Mouse (Mus musculus): ENCODE results near the gene Tcp11l2. TPM values are rescaled to one million over a fixed set of nuclear protein-coding genes. Genes with fewer than 3 reads are reported as not detected.
A peak's percentile ranks its signal among the peaks of the same experiment; 100 is the strongest.

The Tcp11l2 gene
- total and polyA plus RNA-seq, 3 experiments = 0.81 to 4.3 TPM; not detected in 1

DNA sequence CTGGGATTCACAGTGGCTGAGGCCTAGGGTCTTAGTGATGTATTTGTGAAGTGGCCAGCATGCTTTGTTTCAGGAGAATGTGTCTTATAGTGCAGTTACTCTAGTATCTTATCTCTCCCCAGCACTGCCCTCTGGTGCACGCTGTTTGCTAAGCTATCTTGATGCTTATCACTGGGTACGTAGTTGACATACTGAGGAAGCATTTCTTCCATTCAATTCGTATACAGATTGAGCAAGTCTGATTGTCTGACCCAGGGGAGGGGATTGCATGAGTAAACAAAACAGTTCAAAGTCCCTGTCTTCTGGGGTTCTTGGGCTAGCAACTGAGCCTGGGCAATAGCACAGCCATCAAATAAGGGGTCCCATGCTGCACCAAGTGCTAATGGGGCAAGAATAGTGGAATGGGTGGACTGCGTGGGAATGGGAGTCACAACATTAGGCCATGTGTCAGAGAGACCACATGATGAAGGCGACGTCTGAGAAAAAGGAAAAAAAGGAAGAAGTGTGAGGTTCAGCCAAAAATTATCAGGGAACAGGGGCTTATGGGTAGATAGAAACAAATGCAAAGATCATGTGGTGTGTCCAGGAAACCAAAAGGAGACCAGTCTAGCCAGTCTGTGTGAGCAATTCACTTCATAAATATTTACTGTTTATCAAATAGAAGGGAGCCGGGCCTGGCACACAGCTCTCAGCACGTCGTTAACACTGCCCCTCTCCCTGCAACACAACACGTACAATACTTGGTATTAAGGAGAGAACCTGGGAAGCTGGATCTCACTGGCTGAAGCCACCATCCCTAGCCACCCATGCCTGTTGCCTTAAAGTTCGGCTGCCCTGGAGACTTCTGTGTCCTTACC lies 33.4 kb upstream of the Tcp11l2 start (continued):
- TF ChIP-seq HCFC1 (IDR thresholded peaks at IDR 0.05; ENCODE audit: low read depth, low read length) = no peak; the same call in 1 of the 2 replicates
- no peak for TF ChIP-seq ZC3H11A (IDR thresholded peaks at IDR 0.05; ENCODE audit: low read depth, low read length)
- TF ChIP-seq MAX (IDR thresholded peaks at IDR 0.05; ENCODE audit: low read length) = peak; percentile 93
- TF ChIP-seq USF2 (IDR thresholded peaks at IDR 0.05; ENCODE audit: borderline replicate concordance in 1 of 2, insufficient read depth in 1 of 2, low read depth in 1 of 2, low read length in 2 of 2) = 0 out of 4 replicates have a peak, but pooled peaks of 1 of the 2 experiments have one; percentile 44
- peak; percentile 82 for TF ChIP-seq RCOR1 (IDR thresholded peaks at IDR 0.05; ENCODE audit: low read depth, low read length)
- peak; percentile 96 for TF ChIP-seq GATA1 (IDR thresholded peaks at IDR 0.05; ENCODE audit: low read depth, low read length)
- no peak for TF ChIP-seq POLR2AphosphoS5 (IDR thresholded peaks at IDR 0.05; ENCODE audit: borderline replicate concordance, low read depth, low read length)
- TF ChIP-seq ETS1 (IDR thresholded peaks at IDR 0.05; ENCODE audit: low read depth, low read length) = peak; percentile 62
- TF ChIP-seq MYC (IDR thresholded peaks at IDR 0.05; ENCODE audit: low read depth, low read length) = peak; percentile 61; the same call in 1 of the 2 replicates
- no peak for TF ChIP-seq CHD1 (IDR thresholded peaks at IDR 0.05; ENCODE audit: low read depth, low read length)
- TF ChIP-seq TCF12 (IDR thresholded peaks at IDR 0.05; ENCODE audit: low read depth, low read length) = peak; percentile 93
- TF ChIP-seq USF1 (IDR thresholded peaks at IDR 0.05; ENCODE audit: low read depth, low read length) = peak; percentile 84
- peak; percentile 43; the same call in 1 of the 2 replicates for TF ChIP-seq SIN3A (IDR thresholded peaks at IDR 0.05; ENCODE audit: low read length)

DNA sequence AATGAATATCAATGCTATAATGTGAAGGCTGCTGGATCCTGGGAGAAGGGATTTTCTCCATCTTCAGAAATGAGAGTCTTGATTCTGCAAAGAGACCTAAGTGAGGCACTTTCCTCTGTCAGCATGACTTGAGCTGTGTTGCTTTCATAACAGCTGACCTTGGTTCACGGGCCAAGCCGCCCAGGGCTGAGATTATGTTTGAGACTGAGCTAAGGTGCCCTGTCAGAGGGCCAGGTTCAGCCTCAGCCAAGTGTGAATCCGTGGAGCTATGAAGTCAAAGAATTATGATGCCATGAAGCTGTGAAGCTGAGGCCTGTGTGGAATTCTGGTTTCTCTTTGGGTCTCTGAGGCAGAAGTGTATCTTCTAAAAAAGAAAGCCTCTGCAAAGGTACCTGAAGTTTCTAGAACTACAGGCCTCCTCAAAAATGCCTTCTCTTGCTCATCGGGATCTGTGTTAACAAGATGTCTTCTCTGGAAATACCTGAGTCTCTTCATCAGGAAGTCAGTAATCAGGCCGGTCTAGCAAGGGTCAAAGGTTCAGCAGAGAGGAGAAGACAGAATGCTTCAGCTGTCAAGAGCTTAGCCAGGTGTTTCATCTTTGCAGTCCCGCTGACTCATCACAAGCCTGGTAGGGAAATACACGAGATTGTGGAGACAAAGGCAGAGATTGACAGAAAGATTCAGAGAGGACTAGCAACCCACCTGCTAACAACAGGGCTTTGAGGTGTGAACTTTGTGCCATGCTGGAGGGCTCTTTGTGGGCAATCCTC lies 31.4 kb upstream of the Tcp11l2 start:
- TF ChIP-seq GATA1 (IDR thresholded peaks at IDR 0.05; ENCODE audit: low read depth, low read length) (no peak), EP300 (IDR thresholded peaks at IDR 0.05; ENCODE audit: low read depth in 1 of 2, low read length in 2 of 2) (no peak), CHD1 (IDR thresholded peaks at IDR 0.05; ENCODE audit: low read depth, low read length) (no peak), ZNF384 (IDR thresholded peaks at IDR 0.05; ENCODE audit: low read depth, low read length) (no peak), ZMIZ1 (IDR thresholded peaks at IDR 0.05; ENCODE audit: low read depth, low read length) (no peak), E2F4 (IDR thresholded peaks at IDR 0.05; ENCODE audit: borderline replicate concordance, low read depth, low read length) (no peak), CHD2 (IDR thresholded peaks at IDR 0.05; ENCODE audit: low read length) (no peak), ZKSCAN1 (IDR thresholded peaks at IDR 0.05; ENCODE audit: low read depth, low read length) (no peak), POLR2AphosphoS2 (IDR thresholded peaks at IDR 0.05; ENCODE audit: low read length) (no peak)
- no peak overlapping the region for H3K9ac ChIP-seq (ENCODE audit: control insufficient read depth, low read depth, low read length, poor library complexity, severe bottlenecking)
- DNase-seq (ENCODE audit: low read depth, low spot score) = no peak
- H3K9me3 ChIP-seq (replicated peaks; ENCODE audit: insufficient read depth, low read length) = no peaks in the 10 kb centered on the region
- H3K79me2 ChIP-seq (ENCODE audit: control insufficient read depth, insufficient read depth, low read length, poor library complexity) = no peaks in the 10 kb centered on the region
- no peak overlapping the region for H3K4me3 ChIP-seq (ENCODE audit: control insufficient read depth in 1 of 2, insufficient read depth in 1 of 2, low read depth in 2 of 2, low read length in 2 of 2)
- H3K27ac ChIP-seq (ENCODE audit: control insufficient read depth, low read depth, low read length) = no peak overlapping the region
- H3K4me1 ChIP-seq (ENCODE audit: control insufficient read depth in 1 of 2, insufficient read depth in 2 of 2, low read length in 2 of 2) = peaks cover 20 to 32% of the 10 kb centered on the region in 2 experiments
- no peaks in the 10 kb centered on the region for H3K27me3 ChIP-seq (ENCODE audit: control insufficient read depth in 1 of 2, insufficient read depth in 2 of 2, low read length in 2 of 2)
- H3K36me3 ChIP-seq (ENCODE audit: control insufficient read depth in 1 of 2, insufficient read depth in 2 of 2, low read length in 2 of 2) = peaks cover 0 to 25% of the 10 kb centered on the region in 2 experiments; a peak in 2 of 4 replicates

Data from MEL (cell line).